Mouse (Mus musculus) adrenal gland (tissue): ENCODE measurements around the gene Hnrnpm.
"Not testable (repeated sequence)": the region's sequence is repeated elsewhere in the genome, so short reads cannot be mapped to it uniquely, and the experiment has no call there.

Experiments
- intact Hi-C: fragments of 180-260 bp; cut with DNase I; formaldehyde crosslinking; loops from one replicate; pipeline ENCODE4 v1.15.1; 2025

Gene Hnrnpm

DNA sequence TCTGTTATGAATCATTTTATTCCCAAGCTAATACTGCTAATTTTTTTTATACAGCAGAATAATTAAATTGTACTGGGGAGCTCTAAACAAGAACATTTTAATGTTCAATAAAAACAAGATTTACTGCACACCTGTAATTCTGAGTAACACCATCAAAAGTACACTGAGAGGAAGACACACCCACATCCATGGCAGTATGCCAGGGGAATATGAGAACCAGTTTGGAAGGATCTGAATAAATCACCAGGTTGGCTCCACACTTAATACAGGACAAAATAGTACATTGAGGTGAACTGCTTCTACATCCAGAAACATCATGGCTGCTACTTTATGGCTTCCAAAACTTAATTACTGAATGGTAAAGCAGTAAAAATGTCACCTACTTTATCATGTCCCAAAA is 11.2 kb downstream of the Hnrnpm start:
- intact Hi-C loops: no loop called here

DNA sequence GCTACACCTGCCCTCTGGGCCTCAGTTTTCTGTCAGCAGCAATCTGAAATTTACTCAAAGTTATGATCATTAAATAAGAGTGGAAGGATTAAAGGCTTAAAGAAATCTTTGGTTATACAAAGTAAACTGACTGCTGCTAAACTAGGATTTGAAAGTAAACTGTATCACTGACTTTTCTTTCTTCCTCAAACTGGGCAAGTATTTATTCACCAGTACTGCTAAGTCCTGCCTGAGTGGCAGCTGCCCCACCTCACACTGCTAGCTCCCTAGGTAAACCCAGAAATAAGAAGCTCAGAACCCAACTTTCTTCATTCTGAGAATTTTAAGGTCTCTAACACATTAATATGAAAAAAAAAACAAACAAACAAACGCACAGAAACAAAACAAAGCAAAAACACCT is 12.8 kb downstream of the Hnrnpm start:
- intact Hi-C loops: no loop called here

DNA sequence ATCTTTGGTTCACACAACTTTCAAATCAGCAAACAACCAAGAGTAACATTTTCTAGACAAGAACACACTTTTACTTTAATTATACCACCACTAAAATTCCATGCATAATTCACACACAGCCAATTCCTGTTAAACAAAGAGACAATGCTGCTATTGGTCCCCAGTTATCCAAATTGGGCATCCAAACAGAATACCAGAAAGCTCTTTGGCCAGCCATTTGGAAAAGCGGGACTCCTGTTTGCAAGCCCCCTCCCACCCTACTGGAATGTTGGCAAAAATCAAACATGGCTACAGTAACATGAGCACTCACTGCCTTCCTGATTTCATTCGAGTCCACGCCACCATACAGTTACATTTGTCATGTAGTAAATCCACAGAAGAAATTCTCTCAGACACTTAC is 17.0 kb downstream of the Hnrnpm start:
- intact Hi-C loops: no loop called here

DNA sequence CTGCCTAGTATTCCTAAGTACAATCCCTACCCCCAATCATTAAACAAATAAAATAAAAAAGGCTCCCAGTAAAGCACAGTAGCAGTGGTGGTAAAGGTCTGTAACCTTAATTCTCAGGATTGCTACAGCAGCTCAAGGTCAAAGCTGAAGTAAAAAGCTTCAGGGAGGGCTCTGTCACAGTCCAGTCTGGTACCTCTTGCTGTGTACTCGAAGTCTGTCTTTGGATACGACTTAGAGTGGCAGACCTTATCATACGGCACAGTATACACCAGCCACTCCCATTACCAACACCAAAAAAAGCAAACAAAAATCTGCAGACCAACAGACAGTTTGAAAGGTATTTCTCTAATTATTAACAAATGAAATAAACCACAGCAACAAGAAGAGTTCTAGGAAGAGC is 19.8 kb downstream of the Hnrnpm start:
- intact Hi-C loops: no loop called here

DNA sequence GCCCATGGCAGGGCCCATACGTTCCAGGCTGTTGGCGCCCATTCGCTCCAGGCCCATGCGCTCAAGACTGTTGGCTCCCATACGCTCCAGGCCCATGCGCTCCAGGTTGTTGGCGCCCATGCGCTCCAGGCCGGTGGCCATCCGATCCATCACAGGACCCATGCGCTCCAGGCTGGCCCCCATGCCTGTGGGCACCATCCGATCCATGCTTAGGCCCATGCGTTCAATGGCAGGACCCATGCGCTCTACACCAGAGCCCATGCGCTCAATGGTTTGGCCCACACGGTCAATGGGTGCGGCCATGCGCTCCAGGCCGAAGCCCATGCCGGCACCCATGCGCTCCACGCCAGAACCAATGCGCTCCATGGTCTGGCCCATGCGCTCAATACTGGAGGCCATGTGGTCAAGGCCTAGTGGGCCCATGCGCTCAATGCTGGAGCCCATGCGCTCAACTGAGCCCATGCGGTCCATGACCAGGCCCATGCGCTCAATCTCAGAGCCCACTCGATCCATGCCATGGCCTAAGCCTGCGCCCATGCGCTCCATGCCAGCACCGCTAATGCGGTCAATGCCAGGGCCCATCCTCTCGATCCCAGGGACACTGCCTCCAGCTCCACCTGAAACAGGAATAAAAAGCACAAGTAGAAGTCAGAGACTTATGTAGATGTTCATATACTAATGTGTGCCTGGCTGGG is 36.7 kb downstream of the Hnrnpm start:
- intact Hi-C loops: no loop called here

DNA sequence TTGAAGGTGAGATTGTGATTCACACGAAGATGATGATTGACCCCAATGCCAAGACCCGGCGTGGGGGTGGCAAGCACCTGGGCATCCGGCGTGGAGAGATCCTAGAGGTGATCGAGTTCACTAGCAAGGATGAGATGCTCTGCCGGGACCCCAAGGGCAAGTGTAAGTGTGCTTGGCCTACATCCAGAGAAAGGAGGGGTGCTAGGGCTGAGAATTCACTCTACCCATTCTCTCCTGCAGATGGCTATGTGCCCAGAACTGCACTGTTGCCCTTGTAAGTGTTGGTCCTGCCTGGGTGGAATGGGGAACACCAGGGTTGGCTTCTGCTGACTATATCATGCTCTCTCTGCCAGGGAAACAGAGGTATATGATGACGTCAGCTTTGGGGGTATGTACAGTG is 41.6 kb downstream of the Hnrnpm start:
- intact Hi-C loops: no loop called here

DNA sequence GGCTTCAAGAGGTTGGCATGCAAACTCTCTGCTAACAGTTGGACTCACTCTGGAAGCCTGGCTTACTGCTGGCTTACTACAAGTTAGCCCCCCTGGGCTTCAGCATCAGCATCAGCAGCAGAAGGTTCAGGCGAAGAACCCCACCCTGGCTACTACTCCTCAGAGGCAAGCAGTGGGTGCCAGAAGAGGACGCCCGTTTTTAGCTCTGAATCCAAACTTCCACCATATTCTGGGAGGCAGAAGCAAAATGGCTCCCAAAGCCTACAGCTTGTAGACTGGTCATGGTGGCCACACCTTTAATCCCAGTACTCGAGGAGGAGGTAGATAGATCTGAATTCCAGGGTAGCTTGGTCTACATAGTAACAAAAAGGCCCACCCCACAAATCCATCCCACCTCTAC is 42.6 kb downstream of the Hnrnpm start:
- intact Hi-C loops: no loop called here

DNA sequence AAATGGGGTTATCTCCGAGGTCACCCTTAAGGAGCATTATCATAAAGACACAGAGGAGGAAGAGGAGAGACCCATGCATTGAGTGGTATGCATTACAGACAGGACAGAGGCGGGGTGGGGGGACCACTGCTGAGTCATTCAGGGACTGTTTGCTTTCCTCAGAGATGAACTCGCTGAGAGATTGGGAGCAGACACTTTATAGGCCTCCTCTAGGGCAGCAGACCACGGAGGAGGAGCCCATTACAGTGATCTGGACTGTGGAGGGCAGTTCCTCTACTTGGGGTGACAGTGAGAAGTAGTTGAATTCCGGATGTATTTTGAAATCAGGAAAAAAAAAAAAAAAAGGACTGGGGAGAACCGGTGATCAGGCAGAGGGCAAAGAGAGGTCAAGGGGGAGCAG is 46.9 kb downstream of the Hnrnpm start:
- intact Hi-C loops: no loop called here

DNA sequence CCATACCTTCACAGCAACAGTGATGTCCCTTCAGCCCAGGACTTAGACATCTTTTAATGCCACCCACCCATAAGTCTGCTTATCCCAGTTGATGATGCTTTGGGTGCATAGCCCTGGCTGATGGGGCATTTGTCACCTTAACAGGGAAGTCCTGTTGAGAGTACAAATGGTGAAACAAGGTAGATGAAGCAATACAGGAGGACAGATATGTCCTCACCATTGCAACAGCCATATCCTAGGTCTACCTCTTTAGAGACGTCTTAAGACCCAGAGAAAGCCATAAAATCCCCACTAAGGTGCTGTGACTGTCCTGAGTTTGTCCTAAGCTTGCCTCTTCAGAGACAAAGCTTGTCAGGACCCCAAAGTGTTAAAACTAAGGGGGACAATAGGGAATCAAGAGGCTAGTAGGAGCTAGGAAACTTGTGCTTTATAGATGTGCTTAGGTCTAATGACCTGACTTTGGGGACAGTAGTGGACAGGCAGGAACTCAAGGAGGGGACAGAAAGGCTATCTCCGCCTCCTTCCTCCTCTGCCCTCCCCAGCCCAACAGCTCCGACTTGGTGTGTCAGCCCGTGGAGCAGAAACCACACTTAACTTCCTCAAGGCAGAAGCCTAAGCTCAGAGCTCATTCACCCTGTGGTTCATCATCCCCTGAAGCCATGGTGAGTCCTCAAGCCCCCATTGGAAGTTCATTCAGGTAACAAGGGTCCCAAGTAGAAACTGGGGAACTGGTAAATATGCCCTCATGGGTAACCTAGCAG is 49.0 kb downstream of the Hnrnpm start, which contains the start of gene Pram1:
Gene Pram1 (plus strand): TSS at position 541 of the 761 bp plus-strand sequence.
- intact Hi-C loops: no loop called here

DNA sequence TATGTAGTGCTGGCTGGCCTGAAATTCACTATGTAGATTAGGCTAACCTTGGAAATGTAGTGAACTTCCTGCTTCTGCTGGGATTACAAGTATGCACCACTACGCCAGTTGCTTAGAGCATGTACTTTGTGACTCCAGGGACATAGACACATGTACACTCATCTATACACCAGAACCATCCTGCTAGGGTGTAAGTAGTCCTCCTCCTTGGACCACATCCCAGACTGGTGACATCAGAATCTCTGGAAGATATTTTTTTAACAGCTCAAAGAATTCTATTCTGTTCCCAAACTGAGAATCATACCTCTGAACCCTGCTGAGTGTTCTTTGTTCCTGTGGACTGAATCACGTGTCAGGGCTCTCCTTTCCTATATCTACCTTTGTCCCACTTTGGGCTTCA is 49.6 kb downstream of the Hnrnpm start:
- intact Hi-C loops: no loop called here

DNA sequence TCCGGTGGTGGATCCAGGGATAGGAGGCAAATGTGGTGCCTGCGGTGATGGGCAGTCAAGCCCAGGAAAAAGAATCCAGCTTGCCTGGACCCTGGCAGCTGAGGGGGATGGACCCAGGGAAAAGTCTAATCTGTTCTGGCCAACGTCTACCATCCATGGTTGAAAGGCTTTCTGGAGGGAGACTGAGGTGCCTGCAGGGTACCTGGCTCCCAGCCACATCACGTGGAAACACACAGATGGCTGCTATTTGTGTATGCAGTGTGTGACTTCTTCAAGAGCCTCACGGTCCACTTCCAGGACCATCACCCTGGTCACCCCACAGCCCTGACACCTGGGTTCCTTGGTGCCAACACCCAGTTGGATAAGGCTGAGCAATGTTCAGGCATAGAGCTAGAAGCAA is 54.9 kb downstream of the Hnrnpm start:
- intact Hi-C loops: no loop called here

DNA sequence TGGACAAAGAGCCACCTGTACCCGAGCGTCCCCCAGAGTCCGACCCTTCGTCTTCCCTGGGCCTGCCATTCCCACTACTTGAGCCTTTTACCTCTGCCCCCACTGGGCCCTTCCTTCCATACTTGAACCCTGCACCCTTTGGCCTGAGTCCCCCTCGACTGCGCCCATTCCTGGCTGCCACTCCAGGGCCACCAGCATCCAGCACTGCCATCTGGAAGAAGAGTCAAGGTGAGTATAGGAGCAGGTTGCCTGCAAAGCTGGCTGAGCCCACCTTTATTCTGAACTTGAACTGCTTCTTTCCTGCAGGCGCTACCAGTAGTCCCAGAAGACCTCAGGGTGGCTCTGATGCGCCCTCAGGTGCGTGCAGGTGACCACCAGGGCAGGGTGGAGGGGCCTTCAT is 55.4 kb downstream of the Hnrnpm start:
- intact Hi-C loops: no loop called here

DNA sequence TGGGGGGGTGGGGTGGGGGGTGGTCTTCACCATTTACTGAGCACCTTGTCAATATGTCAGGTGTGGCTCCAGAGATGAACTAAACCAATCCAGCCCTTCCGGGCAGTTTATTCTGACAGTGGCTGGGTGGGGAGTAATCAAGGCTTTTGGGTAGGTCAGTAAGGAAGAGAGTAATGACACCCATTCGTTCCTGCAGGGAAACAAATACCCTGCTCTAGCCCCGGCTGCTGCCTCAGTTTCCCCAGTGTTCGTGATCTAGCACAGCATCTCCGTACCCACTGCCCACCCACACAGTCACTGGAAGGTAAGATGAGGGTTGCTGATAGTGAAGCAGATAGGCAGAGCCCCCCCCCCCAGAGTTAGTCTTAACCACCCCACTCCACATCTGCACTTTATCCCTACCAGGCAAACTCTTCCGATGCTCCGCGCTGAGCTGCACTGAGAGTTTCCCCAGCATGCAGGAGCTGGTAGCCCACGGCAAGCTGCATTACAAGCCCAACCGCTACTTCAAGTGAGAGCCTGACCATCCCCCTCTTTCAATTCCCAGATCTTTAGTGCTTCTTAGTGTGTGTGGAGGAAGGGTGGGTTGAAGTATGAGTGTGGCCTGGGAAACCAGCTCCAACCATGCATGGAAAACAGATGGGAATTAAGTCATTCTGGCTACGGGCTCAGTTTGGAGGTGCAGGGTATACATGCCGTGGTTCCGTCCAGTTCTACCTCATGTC is 56.3 kb downstream of the Hnrnpm start:
- intact Hi-C loops: no loop called here

DNA sequence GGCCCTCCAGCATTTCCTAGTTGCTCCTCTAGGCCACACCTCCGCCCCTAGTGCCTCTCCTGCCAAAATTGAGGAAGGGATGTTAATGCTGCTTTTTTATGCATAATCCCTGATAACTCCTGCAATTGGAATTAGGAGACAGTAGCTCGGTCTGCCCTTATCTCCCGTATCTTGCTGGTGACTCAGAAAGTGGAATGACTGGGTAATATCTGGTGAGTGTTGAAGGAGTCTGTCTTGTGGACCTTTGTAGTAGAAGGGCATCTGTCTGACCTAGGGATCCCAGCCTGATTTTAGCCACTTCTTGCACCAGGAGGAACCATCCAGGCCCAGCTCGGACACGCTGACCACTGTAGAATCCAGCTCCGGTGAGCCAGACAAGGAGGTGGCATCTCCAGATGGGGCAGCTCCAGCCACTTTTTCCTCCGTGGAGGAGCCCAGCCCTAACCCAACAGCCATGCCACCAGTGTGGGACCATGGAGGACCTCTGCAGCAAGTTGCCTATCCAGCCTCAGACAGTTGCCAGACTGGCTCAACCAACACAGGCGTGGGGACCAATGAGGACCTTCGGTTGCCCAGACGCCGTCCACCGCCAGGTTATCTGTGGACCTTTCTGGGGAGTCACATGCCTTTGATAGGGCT is 57.1 kb downstream of the Hnrnpm start:
- intact Hi-C loops: no loop called here

DNA sequence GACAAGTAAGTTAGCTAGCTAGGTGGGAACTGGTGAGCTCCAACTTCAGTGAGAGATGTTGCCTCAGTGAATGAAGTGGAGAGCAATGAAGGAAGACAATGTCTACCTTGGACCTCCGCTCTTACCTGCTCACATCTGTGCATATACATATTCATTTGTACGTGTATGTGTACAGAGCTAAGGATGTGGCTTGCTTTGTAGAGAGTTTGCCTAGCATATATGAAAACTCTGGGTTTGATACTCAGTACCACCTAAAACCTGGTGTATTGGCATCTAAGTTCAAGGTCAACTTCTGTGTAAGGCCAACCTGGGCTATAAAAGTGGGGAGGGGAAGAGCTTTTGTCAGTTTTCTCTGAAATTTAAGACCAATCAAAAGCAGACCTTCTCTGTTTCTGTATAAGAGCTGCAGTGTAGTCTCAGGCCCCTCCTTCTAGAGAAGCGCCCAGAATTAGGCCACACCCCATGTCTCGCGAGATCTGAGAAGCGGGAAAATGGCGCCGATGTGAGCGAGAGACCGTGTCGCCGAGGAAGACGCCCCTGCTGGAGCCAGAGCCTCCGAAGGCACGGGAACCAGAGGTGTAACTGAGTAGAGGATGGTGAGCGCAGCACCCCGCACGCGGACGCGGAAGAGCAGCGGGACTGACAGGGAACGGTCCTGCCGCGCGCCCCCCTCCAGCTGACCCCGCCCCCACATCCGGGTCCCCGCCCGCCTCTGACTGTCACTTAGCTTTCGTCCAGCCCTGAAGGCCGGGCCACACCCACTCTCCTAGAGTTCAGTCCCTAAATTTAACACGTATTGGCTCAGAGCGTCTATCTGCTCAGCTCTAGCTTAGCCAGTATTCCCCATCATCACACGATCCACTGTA is 57.8 kb downstream of the Hnrnpm start, which contains the start of gene Zfp414:
Gene Zfp414 (plus strand): TSS at position 470 of the 866 bp plus-strand sequence.
- intact Hi-C loops: no loop called here

DNA sequence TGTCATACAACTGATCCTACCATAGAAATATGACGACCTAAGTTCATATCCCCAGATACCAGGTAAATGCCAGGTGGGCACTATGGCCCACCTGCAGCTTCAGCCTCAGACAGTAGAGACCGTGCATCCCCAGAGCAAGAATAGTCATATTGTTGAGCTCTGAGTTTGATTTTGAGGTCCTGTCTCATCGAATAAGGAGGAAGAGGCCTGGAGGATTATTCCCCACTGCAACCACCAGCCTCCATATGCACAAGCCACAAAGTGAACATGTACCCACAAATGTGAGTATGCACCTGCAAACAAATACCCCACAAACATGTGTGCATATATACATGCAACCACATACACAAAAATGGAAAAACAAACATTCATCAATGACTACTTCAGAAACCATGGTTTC is 59.4 kb downstream of the Hnrnpm start:
- intact Hi-C loops: no loop called here

DNA sequence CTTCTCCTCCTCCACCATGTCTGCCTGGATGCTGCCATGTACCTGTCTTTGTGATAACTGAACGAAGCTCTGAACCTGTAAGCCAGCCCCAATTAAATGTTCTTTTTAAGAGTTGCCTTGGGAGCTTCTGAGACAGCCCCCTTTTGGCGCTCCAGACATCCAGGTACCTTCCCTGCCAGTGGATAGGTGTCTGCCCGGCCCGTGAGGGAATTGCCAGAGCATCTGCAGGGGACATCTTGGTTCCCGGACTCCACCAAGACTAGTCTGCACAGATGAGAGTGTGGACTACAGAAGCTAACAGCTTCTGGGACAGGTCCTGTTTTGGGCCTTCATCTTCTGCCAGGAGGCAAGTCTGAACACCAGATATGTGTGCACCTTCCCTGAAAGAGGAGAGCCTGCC is 72.9 kb downstream of the Hnrnpm start:
- intact Hi-C loops: not testable (repeated sequence)

DNA sequence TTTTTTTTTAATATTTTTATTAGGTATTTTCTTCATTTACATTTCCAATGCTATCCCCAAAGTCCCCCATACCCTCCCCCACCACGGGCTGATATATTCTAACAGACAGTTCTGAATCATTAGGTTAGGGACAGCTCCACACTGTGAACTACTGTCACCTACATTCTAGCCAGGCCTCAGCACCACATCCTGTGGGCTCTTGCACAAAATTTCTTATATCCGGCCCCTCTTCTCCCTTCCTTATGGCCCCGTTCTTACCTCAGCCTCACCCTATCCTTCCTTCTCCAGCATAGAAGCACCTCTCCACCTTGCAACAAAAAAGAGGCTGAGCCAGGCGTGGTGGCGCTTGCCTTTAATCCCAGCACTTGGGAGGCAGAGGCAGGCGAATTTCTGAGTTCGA is 76.1 kb downstream of the Hnrnpm start:
- intact Hi-C loops: no loop called here

DNA sequence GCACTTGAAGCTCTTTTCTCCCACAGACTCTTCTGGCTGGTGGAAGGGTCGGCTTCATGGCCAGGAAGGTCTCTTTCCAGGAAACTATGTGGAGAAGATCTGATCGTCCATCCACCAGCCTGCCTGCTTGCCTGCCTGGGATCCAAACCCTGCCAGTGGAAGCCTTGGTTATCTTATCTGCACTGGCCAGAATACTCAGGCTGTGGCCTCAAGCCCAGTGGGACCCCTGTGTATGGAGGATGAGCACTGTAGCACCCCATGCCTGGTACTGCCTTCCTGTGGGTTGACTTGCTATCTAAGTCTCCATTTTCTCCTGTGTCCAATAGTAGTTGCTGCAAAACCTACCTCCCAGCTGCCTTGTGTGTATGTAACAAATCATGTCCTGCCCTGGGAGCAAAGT is 79.4 kb downstream of the Hnrnpm start:
- intact Hi-C loops: no loop called here

DNA sequence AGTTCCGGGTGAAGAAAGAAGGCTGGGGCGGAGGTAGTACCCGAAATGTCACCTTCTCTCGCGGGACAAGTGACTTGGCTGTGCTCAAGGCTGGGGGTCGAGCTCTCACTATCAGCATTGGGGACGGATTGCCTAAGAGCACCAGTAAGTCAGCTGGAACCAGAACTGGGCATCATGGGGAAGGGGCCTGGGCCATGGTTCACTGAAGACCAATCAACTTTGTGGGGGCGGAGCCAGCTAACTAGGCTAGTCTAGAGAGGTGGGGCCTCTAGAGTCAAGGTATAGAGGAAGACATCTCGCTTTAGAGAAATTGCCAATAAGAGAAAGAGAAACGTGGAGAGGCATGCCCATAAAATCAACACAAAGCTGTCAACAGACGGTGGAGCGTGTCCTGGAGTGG is 84.7 kb downstream of the Hnrnpm start:
- intact Hi-C loops: no loop called here

DNA sequence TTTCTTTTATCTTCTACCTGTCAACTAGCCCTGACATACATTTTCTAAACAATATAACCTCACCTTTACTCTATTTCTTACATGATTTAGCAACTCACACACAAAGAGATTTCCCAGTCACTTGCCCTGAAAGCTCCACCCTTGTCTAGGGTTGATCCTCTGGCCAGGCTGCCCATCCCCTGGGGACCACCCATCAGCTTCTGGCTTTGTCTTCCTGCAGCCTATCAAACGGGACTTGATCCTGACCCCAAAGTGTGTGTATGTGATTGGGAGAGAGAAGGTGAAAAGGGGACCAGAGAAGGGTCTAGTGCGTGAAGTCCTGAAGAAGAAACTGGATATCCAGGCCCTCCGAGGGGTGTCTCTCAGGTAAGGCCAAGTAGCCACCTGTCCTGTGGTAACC is 85.8 kb downstream of the Hnrnpm start:
- intact Hi-C loops: no loop called here
